Mouse (Mus musculus) liver, postnatal 0 days (tissue): ENCODE data around the gene Slit3. TPM values are rescaled to one million over a fixed set of nuclear protein-coding genes. Genes with fewer than 3 reads are reported as not detected.

ENCODE experiments used
- ATAC-seq: fragments of 200-750 bp; cut with Nextera tagmentation; 2 replicates; pipeline ENCODE4 v1.8.0; 2017; ENCODE audit warnings: mild to moderate bottlenecking, moderate library complexity
- DNase-seq: peaks from one replicate; pipeline ENCODE4 v3.0.0-alpha.2; 2016
- H3K27ac ChIP-seq: fragments of 300-500 bp; sonication (generic); 2 replicates; pipeline ENCODE4 v1.5.1; 2014; ENCODE audit warnings: antibody characterized with exemption, moderate library complexity, mild to moderate bottlenecking, low read depth
- H3K27me3 ChIP-seq: fragments of 300-500 bp; sonication (generic); 2 replicates; pipeline ENCODE4 v1.6.1; 2014; ENCODE audit warnings: low read length, control low read depth, mixed read lengths; ENCODE audit not compliant: insufficient read depth
- H3K36me3 ChIP-seq: fragments of 300-500 bp; sonication (generic); replicated peaks from 2 replicates; pipeline ENCODE4 v1.6.1; 2014; ENCODE audit warnings: mild to moderate bottlenecking, control low read depth, low read length, moderate library complexity, mixed read lengths; ENCODE audit not compliant: insufficient read depth
- H3K4me1 ChIP-seq: fragments of 300-500 bp; sonication (generic); 2 replicates; pipeline ENCODE4 v1.6.1; 2014; ENCODE audit warnings: antibody characterized with exemption, mild to moderate bottlenecking, control low read depth; ENCODE audit not compliant: insufficient read depth
- H3K4me2 ChIP-seq: fragments of 300-500 bp; sonication (generic); 2 replicates; pipeline ENCODE4 v1.6.1; 2014; ENCODE audit warnings: low read depth, mild to moderate bottlenecking, low read length, moderate library complexity, mixed read lengths
- H3K4me3 ChIP-seq: fragments of 300-500 bp; sonication (generic); 2 replicates; pipeline ENCODE4 v1.5.1; 2014; ENCODE audit warnings: low read depth, low read length
- H3K9ac ChIP-seq: fragments of 300-500 bp; sonication (generic); replicated peaks from 2 replicates; pipeline ENCODE4 v1.6.1; 2014; ENCODE audit warnings: mild to moderate bottlenecking, moderate library complexity
- H3K9me3 ChIP-seq: fragments of 300-500 bp; sonication (generic); 2 replicates; pipeline ENCODE4 v1.6.1; 2016; ENCODE audit warnings: mild to moderate bottlenecking, control low read depth, low read length, mixed read lengths
- CTCF ChIP-seq: sonication (generic); IDR thresholded peaks from 2 replicates; pipeline ENCODE4 v1.5.1; 2016; ENCODE audit warnings: antibody characterized with exemption, low read depth
- EP300 ChIP-seq: IDR thresholded peaks from 2 replicates; pipeline ENCODE4 v1.6.1; 2016; ENCODE audit warnings: antibody characterized with exemption, low read depth, mild to moderate bottlenecking
- WGBS: fragments of 180-500 bp; shearing (Covaris S2); extraction: QIAGEN DNeasy Blood & Tissue Kit; methylation state at CpG from one replicate; pipeline ENCODE4 v1.1.7; 2014; ENCODE audit not compliant: insufficient replicate concordance; 5-methylcytosine and 5-hydroxymethylcytosine counted together
- polyA plus RNA-seq: library from polyadenylated mRNA; unstranded; fragments of >200 nt; fragmentation: Nextera tagmentation; extraction: Ambion mirVana; gene quantifications from 2 replicates; pipeline ENCODE4 v1.2.1, GENCODE M21; 2015

Gene Slit3
- polyA plus RNA-seq, 1 experiment from 2014 or later = 0.20 TPM

GRCm38 (mm10) chr11:35604848-35605790, 484.1 kb downstream of the Slit3 start:
- H3K4me2 ChIP-seq = no peak overlapping the region
- no peak overlapping the region for H3K4me3 ChIP-seq
- H3K4me1 ChIP-seq = no peaks in the 10 kb centered on the region
- WGBS = 66% methylated on average over 18 of the region's 18 CpGs
- H3K9ac ChIP-seq = no peak overlapping the region
- no peak for ATAC-seq
- H3K9me3 ChIP-seq = no peaks in the 10 kb centered on the region
- no peaks in the 10 kb centered on the region for H3K36me3 ChIP-seq
- H3K27ac ChIP-seq = no peak overlapping the region
- H3K27me3 ChIP-seq = no peaks in the 10 kb centered on the region
- DNase-seq = no peak
- TF ChIP-seq EP300 (no peak), CTCF (no peak)

- DNase-seq (no peak), ATAC-seq (no peak)
- Histone ChIP-seq H3K9ac (no peak overlapping the region), H3K4me2 (no peak overlapping the region), H3K36me3 (no peaks in the 10 kb centered on the region), H3K4me1 (no peaks in the 10 kb centered on the region), H3K9me3 (no peaks in the 10 kb centered on the region), H3K27me3 (no peaks in the 10 kb centered on the region), H3K4me3 (no peak overlapping the region), H3K27ac (no peak overlapping the region)
- TF ChIP-seq CTCF (no peak), EP300 (no peak)
- WGBS = 63% methylated on average over 4 of the region's 4 CpGs
These were observed 486.2 kb downstream of the Slit3 start for GRCm38 (mm10) chr11:35607191-35607590.

- H3K4me1 ChIP-seq = no peaks in the 10 kb centered on the region
- WGBS = 74% methylated on average over 5 of the region's 5 CpGs
- no peak for DNase-seq
These were observed 487.8 kb downstream of the Slit3 start for GRCm38 (mm10) chr11:35608794-35609193.

DNA sequence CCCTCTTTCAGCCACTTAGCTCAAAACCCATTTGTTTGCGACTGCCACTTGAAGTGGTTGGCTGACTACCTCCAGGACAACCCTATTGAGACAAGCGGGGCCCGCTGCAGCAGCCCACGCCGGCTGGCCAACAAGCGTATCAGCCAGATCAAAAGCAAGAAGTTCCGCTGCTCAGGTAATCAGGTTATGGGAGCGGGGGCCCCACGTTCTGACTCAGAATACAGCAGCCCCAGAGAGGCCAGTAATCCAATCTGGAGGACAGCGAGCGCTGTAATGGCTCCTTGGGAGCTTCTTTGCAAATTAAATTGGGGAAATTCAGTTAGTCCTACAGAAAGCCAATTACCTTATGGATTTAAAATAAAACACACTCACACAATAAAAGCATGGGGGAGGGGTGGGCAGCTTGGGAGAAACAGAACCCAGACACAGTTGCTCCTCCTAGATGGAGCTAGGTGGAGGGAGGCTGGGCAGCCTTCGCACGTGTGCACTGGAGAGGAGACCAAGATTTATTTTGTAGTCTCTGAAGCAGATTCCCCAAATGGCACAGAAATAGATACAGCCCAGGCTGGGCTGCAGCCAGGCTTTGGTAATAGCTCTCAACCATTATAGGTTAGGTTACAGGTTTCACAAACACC, 491.4 kb downstream of the Slit3 start:
- no peak overlapping the region for H3K27ac ChIP-seq
- 67% methylated on average over 13 of the region's 13 CpGs for WGBS
- ATAC-seq (no peak), DNase-seq (no peak)
- H3K4me3 ChIP-seq = no peak overlapping the region
- no peaks in the 10 kb centered on the region for H3K9me3 ChIP-seq
- no peak overlapping the region for H3K9ac ChIP-seq
- H3K4me1 ChIP-seq = no peaks in the 10 kb centered on the region
- TF ChIP-seq CTCF (no peak), EP300 (no peak)
- H3K36me3 ChIP-seq = no peaks in the 10 kb centered on the region
- no peak overlapping the region for H3K4me2 ChIP-seq
- H3K27me3 ChIP-seq = no peaks in the 10 kb centered on the region

More at GRCm38 (mm10) chr11:35608794-35609193, 487.8 kb downstream of the Slit3 start:
- Histone ChIP-seq H3K4me3 (no peak overlapping the region), H3K27me3 (no peaks in the 10 kb centered on the region), H3K9me3 (no peaks in the 10 kb centered on the region), H3K36me3 (no peaks in the 10 kb centered on the region), H3K9ac (no peak overlapping the region), H3K4me2 (no peak overlapping the region), H3K27ac (no peak overlapping the region)
- no peak for ATAC-seq
- TF ChIP-seq CTCF (no peak), EP300 (no peak)

DNA sequence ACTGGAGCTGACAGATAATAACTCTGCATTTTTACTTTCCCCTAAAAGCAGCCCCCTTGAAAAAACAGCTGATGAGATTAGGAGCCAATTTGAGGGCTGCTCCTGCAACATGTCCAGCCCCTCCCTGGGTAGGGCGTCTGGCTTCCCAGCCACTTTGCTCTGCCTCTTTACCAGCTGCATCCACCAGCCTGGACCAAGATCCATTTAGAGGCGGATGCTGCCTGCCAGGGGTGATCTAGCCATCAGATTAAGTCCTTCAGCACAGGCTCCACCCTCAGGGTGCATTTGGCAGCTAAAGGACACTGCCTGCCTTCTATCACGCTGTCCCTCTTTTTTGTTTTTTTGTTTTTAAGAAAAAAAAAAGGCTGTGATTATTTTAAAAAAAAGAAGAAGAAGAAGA, 493.5 kb downstream of the Slit3 start:
- Histone ChIP-seq H3K9ac (no peak overlapping the region), H3K4me3 (no peak overlapping the region), H3K9me3 (no peaks in the 10 kb centered on the region), H3K27ac (no peak overlapping the region), H3K27me3 (no peaks in the 10 kb centered on the region), H3K4me1 (no peaks in the 10 kb centered on the region), H3K4me2 (no peak overlapping the region), H3K36me3 (no peaks in the 10 kb centered on the region)
- no peak for TF ChIP-seq CTCF
- TF ChIP-seq EP300 = no peak
- no peak for ATAC-seq
- DNase-seq = no peak
- WGBS = 53% methylated on average over 3 of the region's 3 CpGs

DNA sequence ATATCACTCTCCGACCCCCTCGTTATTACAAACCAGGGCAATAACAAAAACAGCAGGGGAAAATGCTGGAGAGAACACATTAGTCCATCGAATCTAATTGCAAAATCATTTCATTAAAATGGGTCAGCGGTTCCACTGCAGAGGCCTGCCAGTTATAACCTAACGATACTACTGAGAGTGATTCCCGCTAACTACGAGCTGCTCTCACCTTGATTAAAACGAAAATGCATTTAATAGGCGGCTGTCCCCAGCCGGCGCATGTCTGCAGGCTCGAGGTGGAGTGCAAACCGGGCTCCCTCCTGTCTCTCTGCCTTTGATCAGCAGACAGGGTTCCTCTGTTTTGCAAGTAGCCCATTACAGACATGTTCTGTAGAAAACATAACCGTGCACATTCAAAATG, 498.4 kb downstream of the Slit3 start:
- Histone ChIP-seq H3K9ac (no peak overlapping the region), H3K4me2 (no peak overlapping the region), H3K27ac (no peak overlapping the region), H3K4me3 (no peak overlapping the region), H3K27me3 (no peaks in the 10 kb centered on the region), H3K36me3 (no peaks in the 10 kb centered on the region), H3K4me1 (no peaks in the 10 kb centered on the region), H3K9me3 (no peaks in the 10 kb centered on the region)
- ATAC-seq (no peak), DNase-seq (no peak)
- TF ChIP-seq CTCF (no peak), EP300 (no peak)
- WGBS = 81% methylated on average over 14 of the region's 14 CpGs
